Mouse (Mus musculus): Measurements from ENCODE around the gene Hcn1.

DNA sequence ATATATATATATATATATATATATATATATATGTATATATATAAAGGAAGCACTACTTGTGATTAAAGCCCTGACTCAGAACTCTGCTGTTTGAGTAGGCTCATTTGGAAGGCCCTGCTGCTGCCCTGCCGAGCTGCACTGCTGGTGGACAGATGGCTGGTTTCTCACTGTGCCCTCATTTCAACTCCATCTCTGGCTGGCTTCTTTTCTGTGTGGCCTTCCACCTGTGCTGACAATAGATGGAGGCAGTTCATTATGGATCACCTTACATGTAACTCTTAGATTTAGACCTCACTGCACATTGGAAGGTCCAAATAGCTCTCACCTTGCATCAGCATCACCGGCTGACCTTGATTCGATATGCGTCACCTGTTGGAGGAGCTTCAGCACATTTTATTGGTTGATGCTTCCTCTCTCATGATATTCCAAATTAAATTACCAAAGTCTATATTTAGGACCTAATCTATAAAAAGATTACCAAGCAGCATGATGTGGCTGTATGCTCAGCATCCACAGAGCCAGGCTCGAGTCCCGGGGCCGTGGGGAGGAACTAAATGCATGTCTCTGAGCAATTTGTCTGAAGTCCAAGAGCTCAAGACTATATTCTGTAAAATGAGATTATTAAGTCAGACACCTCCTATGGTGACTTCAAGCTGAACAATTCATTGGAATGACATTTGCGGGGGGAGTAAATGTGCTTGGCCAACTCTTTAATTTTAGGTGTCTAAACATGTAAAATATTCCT is 338.6 kb downstream of the Hcn1 start:
- TF ChIP-seq POLR2A (IDR thresholded peaks at IDR 0.05; ENCODE audit: insufficient read depth, low read depth, low read length) (no peak), CTCF (IDR thresholded peaks at IDR 0.05; ENCODE audit: insufficient read depth, low read depth, low read length) (no peak)
